Mouse (Mus musculus): ENCODE results near the gene L1cam. TPM values are rescaled to one million over a fixed set of nuclear protein-coding genes. Genes with fewer than 3 reads are reported as not detected.

L1cam gene
- polyA plus RNA-seq, 1 experiment from 2014 or later: 7.2 TPM

- Histone ChIP-seq H3K27me3 (no peaks in the 10 kb centered on the region), H3K4me3 (replicated peaks) (peak overlapping the region; percentile 28), H3K9ac (no peak overlapping the region), H3K4me1 (no peaks in the 10 kb centered on the region), H3K36me3 (peaks cover 8% of the 10 kb centered on the region; the same call in 1 of the 2 replicates), H3K9me3 (replicated peaks) (no peaks in the 10 kb centered on the region), H3K27ac (replicated peaks) (peak overlapping the region; percentile 74), H3K4me2 (replicated peaks) (peak overlapping the region; percentile 40)
- 25% methylated on average over 31 of the region's 31 CpGs for WGBS
- peak; percentile 97 for ATAC-seq (ENCODE audit: insufficient number of reproducible peaks, low FRiP score, low TSS enrichment, low read depth)
Observed at GRCm38 (mm10) chrX:73914827-73915703, 19.2 kb upstream of the L1cam start.

GRCm38 (mm10) chrX:73911588-73911987, 15.7 kb upstream of the L1cam start:
- no peak overlapping the region for H3K4me2 ChIP-seq (replicated peaks)
- WGBS: 75% methylated on average over 2 of the region's 2 CpGs
- H3K9ac ChIP-seq: no peak overlapping the region
- no peaks in the 10 kb centered on the region for H3K27me3 ChIP-seq
- no peak overlapping the region for H3K4me3 ChIP-seq (replicated peaks)
- H3K9me3 ChIP-seq (replicated peaks): no peaks in the 10 kb centered on the region
- no peaks in the 10 kb centered on the region for H3K36me3 ChIP-seq
- no peak for ATAC-seq (ENCODE audit: insufficient number of reproducible peaks, low FRiP score, low TSS enrichment, low read depth)
- no peak overlapping the region for H3K27ac ChIP-seq (replicated peaks)
- H3K4me1 ChIP-seq: no peaks in the 10 kb centered on the region

- H3K4me1 ChIP-seq: no peaks in the 10 kb centered on the region
- H3K9ac ChIP-seq: no peak overlapping the region
- H3K36me3 ChIP-seq: no peaks in the 10 kb centered on the region
- peak overlapping the region; percentile 22; the same call in 1 of the 2 replicates for H3K4me3 ChIP-seq (replicated peaks)
- H3K4me2 ChIP-seq (replicated peaks): peak overlapping the region; percentile 40
- no peak overlapping the region for H3K27ac ChIP-seq (replicated peaks)
- no peak for ATAC-seq (ENCODE audit: insufficient number of reproducible peaks, low FRiP score, low TSS enrichment, low read depth)
- no peaks in the 10 kb centered on the region for H3K9me3 ChIP-seq (replicated peaks)
- 19% methylated on average over 23 of the region's 26 CpGs for WGBS
- no peaks in the 10 kb centered on the region for H3K27me3 ChIP-seq
Observed at GRCm38 (mm10) chrX:73911156-73911555, 15.3 kb upstream of the L1cam start.

- H3K9ac ChIP-seq: no peak overlapping the region
- H3K27ac ChIP-seq (replicated peaks): no peak overlapping the region
- H3K9me3 ChIP-seq (replicated peaks): no peaks in the 10 kb centered on the region
- H3K27me3 ChIP-seq: no peaks in the 10 kb centered on the region
- no peaks in the 10 kb centered on the region for H3K4me1 ChIP-seq
- no peak for ATAC-seq (ENCODE audit: insufficient number of reproducible peaks, low FRiP score, low TSS enrichment, low read depth)
- H3K4me3 ChIP-seq (replicated peaks): no peak overlapping the region
- no peaks in the 10 kb centered on the region for H3K36me3 ChIP-seq
- no peak overlapping the region for H3K4me2 ChIP-seq (replicated peaks)
Observed at GRCm38 (mm10) chrX:73910451-73910850, 14.5 kb upstream of the L1cam start.

- WGBS: 75% methylated on average over 1 of the region's 1 CpGs
- Histone ChIP-seq H3K9me3 (replicated peaks) (no peaks in the 10 kb centered on the region), H3K4me1 (no peaks in the 10 kb centered on the region), H3K4me2 (replicated peaks) (no peak overlapping the region), H3K4me3 (replicated peaks) (no peak overlapping the region), H3K27ac (replicated peaks) (no peak overlapping the region), H3K9ac (no peak overlapping the region), H3K36me3 (no peaks in the 10 kb centered on the region), H3K27me3 (no peaks in the 10 kb centered on the region)
- no peak for ATAC-seq (ENCODE audit: insufficient number of reproducible peaks, low FRiP score, low TSS enrichment, low read depth)
Observed at GRCm38 (mm10) chrX:73910049-73910448, 14.1 kb upstream of the L1cam start.

- 63% methylated on average over 3 of the region's 3 CpGs for WGBS
- no peak overlapping the region for H3K4me3 ChIP-seq (replicated peaks)
- H3K36me3 ChIP-seq: no peaks in the 10 kb centered on the region
- ATAC-seq (ENCODE audit: insufficient number of reproducible peaks, low FRiP score, low TSS enrichment, low read depth): no peak
- no peaks in the 10 kb centered on the region for H3K4me1 ChIP-seq
- no peaks in the 10 kb centered on the region for H3K9me3 ChIP-seq (replicated peaks)
- no peaks in the 10 kb centered on the region for H3K27me3 ChIP-seq
- H3K27ac ChIP-seq (replicated peaks): no peak overlapping the region
- H3K4me2 ChIP-seq (replicated peaks): no peak overlapping the region
- H3K9ac ChIP-seq: no peak overlapping the region
Observed at GRCm38 (mm10) chrX:73897959-73898358, 2.1 kb upstream of the L1cam start.

GRCm38 (mm10) chrX:73892833-73893232, 3.1 kb downstream of the L1cam start:
- no peak for ATAC-seq (ENCODE audit: insufficient number of reproducible peaks, low FRiP score, low TSS enrichment, low read depth)
- H3K4me1 ChIP-seq: no peaks in the 10 kb centered on the region
- H3K36me3 ChIP-seq: no peaks in the 10 kb centered on the region
- H3K4me3 ChIP-seq (replicated peaks): no peak overlapping the region
- H3K27ac ChIP-seq (replicated peaks): no peak overlapping the region
- 90% methylated on average over 14 of the region's 14 CpGs for WGBS
- no peaks in the 10 kb centered on the region for H3K9me3 ChIP-seq (replicated peaks)
- no peaks in the 10 kb centered on the region for H3K27me3 ChIP-seq
- no peak overlapping the region for H3K9ac ChIP-seq
- no peak overlapping the region for H3K4me2 ChIP-seq (replicated peaks)

GRCm38 (mm10) chrX:73891551-73892152, 4.3 kb downstream of the L1cam start, which contains the start of gene Avpr2:
Gene Avpr2, plus strand, starts transcription at chrX:73892102.
- no peaks in the 10 kb centered on the region for H3K4me1 ChIP-seq
- no peak within 1 kb of the TSS for H3K27ac ChIP-seq (replicated peaks)
- 58% methylated on average over 6 of the region's 6 CpGs for WGBS
- no peak within 1 kb of the TSS for H3K4me3 ChIP-seq (replicated peaks)
- no peaks in the 10 kb centered on the region for H3K9me3 ChIP-seq (replicated peaks)
- no peaks in the 10 kb centered on the region for H3K36me3 ChIP-seq
- no peak for ATAC-seq (ENCODE audit: insufficient number of reproducible peaks, low FRiP score, low TSS enrichment, low read depth)
- H3K27me3 ChIP-seq: no peaks in the 10 kb centered on the region
- H3K4me2 ChIP-seq (replicated peaks): no peak within 1 kb of the TSS
- H3K9ac ChIP-seq: no peak within 1 kb of the TSS

- Histone ChIP-seq H3K27me3 (peaks cover 14% of the 10 kb centered on the region), H3K4me2 (replicated peaks) (peak overlapping the region; percentile 68), H3K27ac (replicated peaks) (no peak overlapping the region), H3K36me3 (no peaks in the 10 kb centered on the region), H3K4me3 (replicated peaks) (no peak overlapping the region), H3K9ac (no peak overlapping the region), H3K4me1 (peaks cover 6% of the 10 kb centered on the region; the same call in 1 of the 2 replicates), H3K9me3 (replicated peaks) (no peaks in the 10 kb centered on the region)
- ATAC-seq (ENCODE audit: insufficient number of reproducible peaks, low FRiP score, low TSS enrichment, low read depth): no peak
- WGBS: 33% methylated on average over 6 of the region's 6 CpGs
Observed at GRCm38 (mm10) chrX:73881463-73881862, 14.4 kb downstream of the L1cam start.

- H3K9me3 ChIP-seq (replicated peaks): no peaks in the 10 kb centered on the region
- H3K9ac ChIP-seq: no peak overlapping the region
- H3K4me1 ChIP-seq: peaks cover 6% of the 10 kb centered on the region; the same call in 1 of the 2 replicates
- 27% methylated on average over 16 of the region's 16 CpGs for WGBS
- H3K4me2 ChIP-seq (replicated peaks): peak overlapping the region; percentile 68
- H3K27ac ChIP-seq (replicated peaks): no peak overlapping the region
- ATAC-seq (ENCODE audit: insufficient number of reproducible peaks, low FRiP score, low TSS enrichment, low read depth): no peak
- H3K36me3 ChIP-seq: no peaks in the 10 kb centered on the region
- H3K4me3 ChIP-seq (replicated peaks): peak overlapping the region; percentile 44
- peaks cover 14% of the 10 kb centered on the region for H3K27me3 ChIP-seq
Observed at GRCm38 (mm10) chrX:73881036-73881427, 14.9 kb downstream of the L1cam start.

GRCm38 (mm10) chrX:73880194-73881035, 15.5 kb downstream of the L1cam start:
- peak; percentile 72 for ATAC-seq (ENCODE audit: insufficient number of reproducible peaks, low FRiP score, low TSS enrichment, low read depth)
- H3K27me3 ChIP-seq: peaks cover 14% of the 10 kb centered on the region
- H3K27ac ChIP-seq (replicated peaks): no peak overlapping the region
- no peaks in the 10 kb centered on the region for H3K36me3 ChIP-seq
- no peak overlapping the region for H3K9ac ChIP-seq
- H3K4me3 ChIP-seq (replicated peaks): peak overlapping the region; percentile 44
- peak overlapping the region; percentile 68 for H3K4me2 ChIP-seq (replicated peaks)
- no peaks in the 10 kb centered on the region for H3K9me3 ChIP-seq (replicated peaks)
- 16% methylated on average over 29 of the region's 48 CpGs for WGBS
- peaks cover 6% of the 10 kb centered on the region; the same call in 1 of the 2 replicates for H3K4me1 ChIP-seq
